Mouse (Mus musculus): ENCODE measurements around the gene Smyd1.

DNA sequence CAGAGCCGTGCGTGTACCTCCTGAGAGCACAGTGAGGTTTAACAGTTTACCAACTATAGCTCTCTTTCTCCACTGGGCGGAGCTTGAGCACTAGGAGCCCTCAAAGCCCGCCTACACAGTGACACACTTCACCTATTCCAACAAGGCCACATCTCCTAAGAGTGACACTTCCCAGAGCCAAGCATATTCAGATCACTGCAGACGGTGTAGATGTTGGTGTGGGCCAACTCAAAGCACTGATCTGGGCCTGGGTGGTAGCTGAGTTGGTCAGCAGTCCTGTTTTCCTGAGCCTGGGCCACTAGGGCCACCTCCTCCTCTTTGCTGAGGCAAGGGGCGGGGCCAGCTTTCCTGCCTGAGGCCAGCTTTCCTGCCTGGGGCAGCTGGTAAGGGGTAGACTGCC, 157.6 kb downstream of the Smyd1 start:
- no peak for TF ChIP-seq POLR2A (IDR thresholded peaks at IDR 0.05; ENCODE audit: borderline replicate concordance, extremely low read depth, insufficient read depth, insufficient read length, poor library complexity, severe bottlenecking)
- no peak for TF ChIP-seq CTCF (IDR thresholded peaks at IDR 0.05; ENCODE audit: borderline replicate concordance, extremely low read depth, insufficient read depth, insufficient read length)
